14 mouse cellular contexts compared by ENCODE assay signal in the genomic region with DNA sequence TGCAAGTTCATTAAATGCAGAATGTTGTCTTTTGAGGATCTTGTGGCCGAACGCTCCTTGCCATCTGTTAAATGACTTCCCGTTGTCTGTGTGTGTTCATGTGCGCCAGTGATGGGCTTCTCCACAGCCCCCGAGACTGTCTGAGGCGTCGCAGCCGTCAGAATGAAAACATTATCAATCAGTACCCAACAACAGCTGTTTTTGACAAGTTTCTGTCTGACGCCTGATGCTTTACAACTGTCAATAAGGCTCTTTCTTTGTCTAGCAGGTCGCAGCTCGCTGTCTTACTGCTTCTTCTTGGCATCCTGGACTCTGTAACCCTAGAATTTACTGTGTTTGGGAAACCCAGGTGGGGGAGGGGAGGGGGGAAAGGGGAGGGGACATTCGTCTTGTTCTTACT.
DNase-seq lines count a peak whose midpoint lies in the region; ATAC-seq and TF ChIP-seq lines count a peak whose summit lies in the region.
"Had no signal": no experiment of that assay in that cellular context is flagged by ENCODE, and none has a peak within 500 bp of the region (broad histone marks: within the 10 kb centered on the region; RNA-seq: fewer than 3 reads in every experiment).

No protein-coding gene starts in this region.

- WGBS in embryonic facial prominence, embryonic 14.5 days, result 57% methylated on average over 12 of the region's 12 CpGs
- 64% methylated on average over 12 of the region's 12 CpGs for WGBS in embryonic facial prominence, embryonic 10.5 days
- 37% methylated on average over 12 of the region's 12 CpGs for WGBS in lung, embryonic 14.5 days
- WGBS in lung, adult 2 months, result 66% methylated on average over 12 of the region's 12 CpGs
- 44% methylated on average over 12 of the region's 12 CpGs for WGBS in forebrain, embryonic 15.5 days
- WGBS in neural tube, embryonic 13.5 days, result 27% methylated on average over 12 of the region's 12 CpGs

- H3K9ac ChIP-seq in embryonic facial prominence, embryonic 14.5 days (ENCODE audit: low read depth, low read length), result 0 out of 2 replicates have a peak overlapping the region, but pooled peaks have one; percentile 14
- no peak overlapping the region for H3K9ac ChIP-seq in lung, embryonic 14.5 days
- no peak overlapping the region for H3K9ac ChIP-seq in forebrain, embryonic 15.5 days (replicated peaks)
- 0 out of 2 replicates have a peak overlapping the region, but pooled peaks have one; percentile 12 for H3K9ac ChIP-seq in neural tube, embryonic 13.5 days
- H3K9ac ChIP-seq: heart, embryonic 13.5 days; limb, embryonic 15.5 days had no signal

- no peak overlapping the region for H3K4me3 ChIP-seq in embryonic facial prominence, embryonic 14.5 days (ENCODE audit: low read depth, low read length)
- no peak overlapping the region for H3K4me3 ChIP-seq in embryonic facial prominence, embryonic 10.5 days
- no peak overlapping the region for H3K4me3 ChIP-seq in lung, embryonic 14.5 days (ENCODE audit: low read depth, low read length)
- no peak overlapping the region for H3K4me3 ChIP-seq in lung, adult 2 months (replicated peaks; ENCODE audit: extremely low read depth, low read depth, low read length)
- H3K4me3 ChIP-seq in forebrain, embryonic 15.5 days, result no peak overlapping the region
- H3K4me3 ChIP-seq in neural tube, embryonic 13.5 days, result no peak overlapping the region
- H3K4me3 ChIP-seq: heart, embryonic 13.5 days; limb, embryonic 15.5 days had no signal

- TF ChIP-seq CTCF in lung, embryonic 14.5 days (IDR thresholded peaks at IDR 0.05; ENCODE audit: low read depth), result no peak
- no peak for TF ChIP-seq CTCF in lung, adult 2 months (IDR thresholded peaks at IDR 0.05; ENCODE audit: insufficient read depth, low read length)

- peaks cover 11% of the 10 kb centered on the region for H3K4me1 ChIP-seq in embryonic facial prominence, embryonic 14.5 days (ENCODE audit: control insufficient read depth, insufficient read depth, low read length)
- peaks cover 14% of the 10 kb centered on the region for H3K4me1 ChIP-seq in embryonic facial prominence, embryonic 10.5 days
- H3K4me1 ChIP-seq in lung, embryonic 14.5 days (ENCODE audit: insufficient read depth), result no peaks in the 10 kb centered on the region
- H3K4me1 ChIP-seq in lung, adult 2 months (ENCODE audit: control insufficient read depth, insufficient read depth, low read length), result no peaks in the 10 kb centered on the region
- peaks cover 5% of the 10 kb centered on the region for H3K4me1 ChIP-seq in forebrain, embryonic 15.5 days
- H3K4me1 ChIP-seq in neural tube, embryonic 13.5 days (replicated peaks), result peaks cover 26% of the 10 kb centered on the region
- H3K4me1 ChIP-seq: heart, embryonic 13.5 days had no signal

- no peak overlapping the region for H3K4me2 ChIP-seq in embryonic facial prominence, embryonic 14.5 days (ENCODE audit: low read depth, low read length)
- H3K4me2 ChIP-seq in lung, embryonic 14.5 days, result no peak overlapping the region
- H3K4me2 ChIP-seq in forebrain, embryonic 15.5 days (replicated peaks), result no peak overlapping the region
- peak overlapping the region; percentile 22; the same call in 1 of the 2 replicates for H3K4me2 ChIP-seq in neural tube, embryonic 13.5 days
- H3K4me2 ChIP-seq: heart, embryonic 13.5 days; limb, embryonic 15.5 days had no signal

- TF ChIP-seq POLR2A in lung, adult 2 months (IDR thresholded peaks at IDR 0.05; ENCODE audit: borderline replicate concordance, extremely low read depth, low read depth, low read length), result no peak

- ATAC-seq in embryonic facial prominence, embryonic 14.5 days (ENCODE audit: low read depth), result no peak
- no peak for ATAC-seq in lung, embryonic 14.5 days (ENCODE audit: insufficient read depth)
- peak; percentile 48; the same call in 1 of the 2 replicates for ATAC-seq in forebrain, embryonic 15.5 days (replicated peaks)
- no peak for ATAC-seq in neural tube, embryonic 13.5 days (ENCODE audit: low read depth)

- no peak for DNase-seq in embryonic facial prominence, embryonic 14.5 days (ENCODE audit: low spot score)
- no peak for DNase-seq in embryonic facial prominence, embryonic 10.5 days (ENCODE audit: low spot score)
- peak; percentile 8 for DNase-seq in lung, embryonic 14.5 days
- DNase-seq in lung, adult 2 months, result no peak
- DNase-seq in gastrocnemius, adult 8-10 months (ENCODE audit: low spot score in 2 of 2), result no peak
- DNase-seq in layer of hippocampus, adult 18-20 months (ENCODE audit: low spot score in 2 of 2), result no peak
- DNase-seq: adrenal gland, adult 8-10 months; cerebellum, postnatal 25 days; lung, adult 18-20 months; right cerebral cortex, postnatal 14 days had no signal

- no peak overlapping the region for H3K27ac ChIP-seq in embryonic facial prominence, embryonic 14.5 days (replicated peaks; ENCODE audit: low read depth, low read length)
- H3K27ac ChIP-seq in embryonic facial prominence, embryonic 10.5 days (replicated peaks), result no peak overlapping the region
- H3K27ac ChIP-seq in lung, embryonic 14.5 days (ENCODE audit: low read depth), result no peak overlapping the region
- no peak overlapping the region for H3K27ac ChIP-seq in forebrain, embryonic 15.5 days (replicated peaks)
- no peak overlapping the region for H3K27ac ChIP-seq in neural tube, embryonic 13.5 days (replicated peaks)
- H3K27ac ChIP-seq: heart, embryonic 13.5 days; limb, embryonic 15.5 days had no signal

- no peaks in the 10 kb centered on the region for H3K27me3 ChIP-seq in embryonic facial prominence, embryonic 14.5 days (replicated peaks; ENCODE audit: control insufficient read depth, insufficient read depth, low read length)
- no peaks in the 10 kb centered on the region for H3K27me3 ChIP-seq in embryonic facial prominence, embryonic 10.5 days (replicated peaks; ENCODE audit: low read depth, poor library complexity, severe bottlenecking)
- no peaks in the 10 kb centered on the region for H3K27me3 ChIP-seq in lung, embryonic 14.5 days (ENCODE audit: insufficient read depth, low read length)
- H3K27me3 ChIP-seq in forebrain, embryonic 15.5 days, result no peaks in the 10 kb centered on the region
- H3K27me3 ChIP-seq in neural tube, embryonic 13.5 days, result no peaks in the 10 kb centered on the region
- H3K27me3 ChIP-seq: heart, embryonic 13.5 days; limb, embryonic 15.5 days had no signal

- H3K9me3 ChIP-seq in embryonic facial prominence, embryonic 14.5 days (ENCODE audit: control insufficient read depth, low read length), result no peaks in the 10 kb centered on the region
- no peaks in the 10 kb centered on the region for H3K9me3 ChIP-seq in embryonic facial prominence, embryonic 10.5 days
- H3K9me3 ChIP-seq in lung, embryonic 14.5 days (ENCODE audit: low read depth, low read length), result no peaks in the 10 kb centered on the region
- H3K9me3 ChIP-seq in forebrain, embryonic 15.5 days, result no peaks in the 10 kb centered on the region
- no peaks in the 10 kb centered on the region for H3K9me3 ChIP-seq in neural tube, embryonic 13.5 days
- H3K9me3 ChIP-seq: heart, embryonic 13.5 days; limb, embryonic 15.5 days had no signal

- peaks cover 3% of the 10 kb centered on the region; the same call in 1 of the 2 replicates for H3K36me3 ChIP-seq in embryonic facial prominence, embryonic 14.5 days (ENCODE audit: control insufficient read depth, insufficient read depth, low read length)
- peaks cover 6% of the 10 kb centered on the region for H3K36me3 ChIP-seq in embryonic facial prominence, embryonic 10.5 days (replicated peaks)
- H3K36me3 ChIP-seq in lung, embryonic 14.5 days (ENCODE audit: insufficient read depth), result no peaks in the 10 kb centered on the region
- 0 out of 2 replicates have a peak, but pooled peaks cover 5% of the 10 kb centered on the region for H3K36me3 ChIP-seq in forebrain, embryonic 15.5 days
- H3K36me3 ChIP-seq in neural tube, embryonic 13.5 days, result peaks cover 6% of the 10 kb centered on the region
- H3K36me3 ChIP-seq: limb, embryonic 15.5 days had no signal

Comparison
In these comparisons a context has a peak if more than half of its experiments do, and no peak if none do; other contexts are left out.
1. H3K9ac ChIP-seq: peak in embryonic facial prominence, embryonic 14.5 days (single experiment) and neural tube, embryonic 13.5 days (single experiment); none in lung, embryonic 14.5 days (single experiment) and forebrain, embryonic 15.5 days (single experiment).